Comparison of ENCODE assay signal across 30 mouse cellular contexts in genomic region chr9:27006866-27007265, GRCm38 (mm10). TPM values are rescaled to one million over a fixed set of nuclear protein-coding genes. Genes with fewer than 3 reads are reported as not detected.
DNase-seq lines count a peak whose midpoint lies in the region; ATAC-seq and TF ChIP-seq lines count a peak whose summit lies in the region.
"Had no signal": no experiment of that assay in that cellular context is flagged by ENCODE, and none has a peak within 500 bp of the region (broad histone marks: within the 10 kb centered on the region; RNA-seq: fewer than 3 reads in every experiment).

No protein-coding gene starts in this region.

- no peak overlapping the region for H3K9ac ChIP-seq in heart, adult 2 months (ENCODE audit: low read depth, low read length)
- no peak overlapping the region for H3K9ac ChIP-seq in heart, embryonic 12.5 days
- H3K9ac ChIP-seq in neural tube, embryonic 14.5 days (replicated peaks; ENCODE audit: low read depth, low read length): no peak overlapping the region
- H3K9ac ChIP-seq in neural tube, embryonic 15.5 days (replicated peaks): no peak overlapping the region
- H3K9ac ChIP-seq: forebrain, postnatal 0 days; heart, embryonic 13.5 days; intestine, embryonic 15.5 days; limb, embryonic 13.5 days; liver, embryonic 13.5 days; lung, embryonic 15.5 days; midbrain, embryonic 12.5 days; neural tube, embryonic 13.5 days; stomach, embryonic 15.5 days had no signal

- H3K4me3 ChIP-seq in heart, adult 2 months: no peak overlapping the region
- H3K4me3 ChIP-seq in heart, embryonic 12.5 days: no peak overlapping the region
- H3K4me3 ChIP-seq in layer of hippocampus, adult 2 months: no peak overlapping the region
- H3K4me3 ChIP-seq in neural tube, embryonic 14.5 days (ENCODE audit: low read depth, low read length): no peak overlapping the region
- no peak overlapping the region for H3K4me3 ChIP-seq in neural tube, embryonic 15.5 days (replicated peaks)
- no peak overlapping the region for H3K4me3 ChIP-seq in thymus, adult 2 months (ENCODE audit: control insufficient read depth, insufficient read depth, low read length)
- H3K4me3 ChIP-seq: heart, embryonic 13.5 days; intestine, embryonic 15.5 days; limb, embryonic 13.5 days; liver, embryonic 13.5 days; lung, embryonic 15.5 days; midbrain, embryonic 12.5 days; neural tube, embryonic 13.5 days; stomach, embryonic 15.5 days had no signal

- no peaks in the 10 kb centered on the region for H3K9me3 ChIP-seq in heart, embryonic 12.5 days (replicated peaks)
- no peaks in the 10 kb centered on the region for H3K9me3 ChIP-seq in neural tube, embryonic 14.5 days (ENCODE audit: control insufficient read depth, low read length)
- no peaks in the 10 kb centered on the region for H3K9me3 ChIP-seq in neural tube, embryonic 15.5 days (replicated peaks)
- H3K9me3 ChIP-seq: heart, embryonic 13.5 days; intestine, embryonic 15.5 days; limb, embryonic 13.5 days; liver, embryonic 13.5 days; lung, embryonic 15.5 days; midbrain, embryonic 12.5 days; neural tube, embryonic 13.5 days; stomach, embryonic 15.5 days had no signal

- no peaks in the 10 kb centered on the region for H3K27me3 ChIP-seq in heart, adult 2 months (ENCODE audit: control insufficient read depth, insufficient read depth, low read length)
- H3K27me3 ChIP-seq in heart, embryonic 12.5 days (replicated peaks): no peaks in the 10 kb centered on the region
- no peaks in the 10 kb centered on the region for H3K27me3 ChIP-seq in neural tube, embryonic 14.5 days (ENCODE audit: control insufficient read depth, insufficient read depth, low read length)
- H3K27me3 ChIP-seq in neural tube, embryonic 15.5 days (replicated peaks): no peaks in the 10 kb centered on the region
- no peaks in the 10 kb centered on the region for H3K27me3 ChIP-seq in thymus, adult 2 months (ENCODE audit: control insufficient read depth, insufficient read depth, low read length)
- H3K27me3 ChIP-seq: heart, embryonic 13.5 days; intestine, embryonic 15.5 days; limb, embryonic 13.5 days; liver, embryonic 13.5 days; lung, embryonic 15.5 days; midbrain, embryonic 12.5 days; neural tube, embryonic 13.5 days; stomach, embryonic 15.5 days had no signal

- no peaks in the 10 kb centered on the region for H3K36me3 ChIP-seq in heart, adult 2 months (ENCODE audit: control insufficient read depth, insufficient read depth, low read length)
- peaks cover 88% of the 10 kb centered on the region for H3K36me3 ChIP-seq in heart, embryonic 12.5 days
- peaks cover 61% of the 10 kb centered on the region for H3K36me3 ChIP-seq in neural tube, embryonic 14.5 days (ENCODE audit: control insufficient read depth, insufficient read depth, low read length)
- peaks cover 83% of the 10 kb centered on the region for H3K36me3 ChIP-seq in neural tube, embryonic 15.5 days
- peaks cover 76% of the 10 kb centered on the region for H3K36me3 ChIP-seq in thymus, adult 2 months (ENCODE audit: control insufficient read depth, insufficient read depth, low read length)

- no peaks in the 10 kb centered on the region for H3K79me2 ChIP-seq in heart, adult 2 months (replicated peaks; ENCODE audit: control insufficient read depth, insufficient read depth, low read length)

- TF ChIP-seq CTCF in heart, adult 2 months (IDR thresholded peaks at IDR 0.05): 0 out of 2 replicates have a peak, but pooled peaks have one; percentile 13
- peak; percentile 29; the same call in 1 of the 2 replicates for TF ChIP-seq CTCF in layer of hippocampus, adult 2 months (conservative IDR thresholded peaks at IDR 0.05)
- TF ChIP-seq CTCF in thymus, adult 2 months (IDR thresholded peaks at IDR 0.05; ENCODE audit: borderline replicate concordance, control insufficient read depth, extremely low read depth, insufficient read depth, low read length, poor library complexity): no peak

- no peaks in the 10 kb centered on the region for H3K4me1 ChIP-seq in heart, adult 2 months (ENCODE audit: control insufficient read depth, insufficient read depth, low read length)
- H3K4me1 ChIP-seq in heart, embryonic 12.5 days (replicated peaks): no peaks in the 10 kb centered on the region
- no peaks in the 10 kb centered on the region for H3K4me1 ChIP-seq in neural tube, embryonic 14.5 days (ENCODE audit: control insufficient read depth, insufficient read depth, low read length)
- H3K4me1 ChIP-seq in neural tube, embryonic 15.5 days: 0 out of 2 replicates have a peak, but pooled peaks cover under 1% of the 10 kb centered on the region
- H3K4me1 ChIP-seq in thymus, adult 2 months (replicated peaks; ENCODE audit: control insufficient read depth, insufficient read depth, low read length): no peaks in the 10 kb centered on the region
- H3K4me1 ChIP-seq: heart, embryonic 13.5 days; intestine, embryonic 15.5 days; limb, embryonic 13.5 days; liver, embryonic 13.5 days; lung, embryonic 15.5 days; midbrain, embryonic 12.5 days; stomach, embryonic 15.5 days had no signal

- TF ChIP-seq EP300 in heart, adult 2 months (IDR thresholded peaks at IDR 0.05; ENCODE audit: insufficient read depth, low read depth, low read length): no peak

- H3K27ac ChIP-seq in heart, adult 2 months: no peak overlapping the region
- H3K27ac ChIP-seq in heart, embryonic 12.5 days (ENCODE audit: poor library complexity, severe bottlenecking): no peak overlapping the region
- peak overlapping the region; percentile 91 for H3K27ac ChIP-seq in layer of hippocampus, adult 2 months
- no peak overlapping the region for H3K27ac ChIP-seq in neural tube, embryonic 14.5 days (ENCODE audit: low read depth, low read length)
- H3K27ac ChIP-seq in neural tube, embryonic 15.5 days (replicated peaks): no peak overlapping the region
- H3K27ac ChIP-seq in thymus, adult 2 months (ENCODE audit: control insufficient read depth, insufficient read depth, low read length): no peak overlapping the region
- H3K27ac ChIP-seq: heart, embryonic 13.5 days; intestine, embryonic 15.5 days; limb, embryonic 13.5 days; liver, embryonic 13.5 days; lung, embryonic 15.5 days; midbrain, embryonic 12.5 days; neural tube, embryonic 13.5 days; stomach, embryonic 15.5 days had no signal

- ATAC-seq in heart, embryonic 12.5 days (ENCODE audit: insufficient number of reproducible peaks, low FRiP score): no peak
- peak; percentile 35; the same call in 1 of the 2 replicates for ATAC-seq in neural tube, embryonic 14.5 days (ENCODE audit: low read depth)
- no peak for ATAC-seq in neural tube, embryonic 15.5 days (ENCODE audit: low FRiP score)
- ATAC-seq: activated CD4-positive, CD25-positive, alpha-beta regulatory T cell, adult 4 months; hindbrain, postnatal 0 days; intestine, embryonic 15.5 days had no signal

- H3K4me2 ChIP-seq in heart, embryonic 12.5 days: no peak overlapping the region
- no peak overlapping the region for H3K4me2 ChIP-seq in neural tube, embryonic 14.5 days (ENCODE audit: low read depth, low read length)
- H3K4me2 ChIP-seq in neural tube, embryonic 15.5 days: no peak overlapping the region
- H3K4me2 ChIP-seq: heart, embryonic 13.5 days; intestine, embryonic 15.5 days; limb, embryonic 13.5 days; liver, embryonic 13.5 days; lung, embryonic 15.5 days; midbrain, embryonic 12.5 days; neural tube, embryonic 13.5 days; stomach, embryonic 15.5 days had no signal

- no peak for TF ChIP-seq POLR2A in heart, adult 2 months (IDR thresholded peaks at IDR 0.05; ENCODE audit: insufficient read depth, low read depth, low read length)
- TF ChIP-seq POLR2A in thymus, adult 2 months (IDR thresholded peaks at IDR 0.05; ENCODE audit: control insufficient read depth, extremely low read depth, insufficient read depth, low read length, poor library complexity): no peak

- WGBS in heart, adult 2 months: 92% methylated on average over 5 of the region's 5 CpGs
- WGBS in heart, embryonic 12.5 days: 91% methylated on average over 5 of the region's 5 CpGs
- 94% methylated on average over 5 of the region's 5 CpGs for whole genome bisulfite sequencing in neural tube, embryonic 14.5 days
- 93% methylated on average over 5 of the region's 5 CpGs for WGBS in neural tube, embryonic 15.5 days
- 96% methylated on average over 5 of the region's 5 CpGs for WGBS in thymus, adult 2 months

- intact Hi-C loops in heart, adult 2 months (cut with DNase I): no loop called here

- no peak for DNase-seq in heart, adult 2 months
- no peak for DNase-seq in layer of hippocampus, adult 2 months (ENCODE audit: low spot score in 2 of 2)
- DNase-seq in layer of hippocampus, adult 8-10 months (ENCODE audit: low spot score in 2 of 2): no peak
- DNase-seq in thymus, adult 2 months: no peak
- DNase-seq: adrenal gland, adult 2 months; adrenal gland, postnatal 36 days; B cell, adult 2 months; cerebellum, adult 18-20 months; gastrocnemius, postnatal 10 days; heart, postnatal 10 days; kidney, adult 9 months; kidney, postnatal 14 days; liver, embryonic 13.5 days; lung, postnatal 36 days; retina, postnatal 1 day; right cerebral cortex, postnatal 25 days; thymus, postnatal 25 days had no signal

RNA-seq across cellular contexts. Expression of gene Thyn1, which starts 7.4 kb away (rescaled TPM):
- 10 to 100 TPM; 23.8 to 25.4 TPM for total RNA-seq in heart, adult 2 months (2021)
- polyA plus RNA-seq in heart, adult 2 months (2012; rRNA removed): 7.6 and 15.1 TPM in 2 replicates
- polyA plus RNA-seq in heart, embryonic 12.5 days (2016; fragmentation: Nextera tagmentation; extraction: Ambion mirVana): 105 and 106 TPM in 2 replicates
- 100 to 1,000 TPM in 1 of 2 experiments, 10 to 100 TPM in 1; 98.7 to 107 TPM for total RNA-seq in layer of hippocampus, adult 2 months (2021)
- 10 to 100 TPM; 84.4 to 97.1 (median 94.3) TPM for total RNA-seq in layer of hippocampus, adult 8-10 months (2022)
- polyA plus RNA-seq in neural tube, embryonic 14.5 days (2014; fragmentation: Nextera tagmentation; extraction: Ambion mirVana): 136 and 145 TPM in 2 replicates
- polyA plus RNA-seq in neural tube, embryonic 15.5 days (2015; fragmentation: Nextera tagmentation; extraction: Ambion mirVana): 140 and 148 TPM in 2 replicates
- polyA plus RNA-seq in thymus, adult 2 months (2012; rRNA removed): 9.4 and 9.8 TPM in 2 replicates

RNA-seq across cellular contexts. Expression of gene Acad8, which starts 7.5 kb away (rescaled TPM):
- 10 to 100 TPM; 51.6 to 56.3 TPM for total RNA-seq in heart, adult 2 months (2021)
- polyA plus RNA-seq in heart, adult 2 months (2012; rRNA removed): 32.0 and 57.6 TPM in 2 replicates
- 39.7 and 40.1 TPM in 2 replicates for polyA plus RNA-seq in heart, embryonic 12.5 days (2016; fragmentation: Nextera tagmentation; extraction: Ambion mirVana)
- total RNA-seq in layer of hippocampus, adult 2 months (2021): 10 to 100 TPM; 37.6 to 40.7 TPM
- total RNA-seq in layer of hippocampus, adult 8-10 months (2022): 10 to 100 TPM; 33.4 to 46.6 (median 39.7) TPM
- 27.4 and 30.9 TPM in 2 replicates for polyA plus RNA-seq in neural tube, embryonic 14.5 days (2014; fragmentation: Nextera tagmentation; extraction: Ambion mirVana)
- 30.7 and 33.5 TPM in 2 replicates for polyA plus RNA-seq in neural tube, embryonic 15.5 days (2015; fragmentation: Nextera tagmentation; extraction: Ambion mirVana)
- polyA plus RNA-seq in thymus, adult 2 months (2012; rRNA removed): 14.5 and 21.5 TPM in 2 replicates

RNA-seq across cellular contexts. Expression of gene Vps26b, which starts 23.0 kb away (rescaled TPM):
- 10 to 100 TPM; 26.7 to 27.3 TPM for total RNA-seq in heart, adult 2 months (2021)
- 16.9 and 26.7 TPM in 2 replicates for polyA plus RNA-seq in heart, adult 2 months (2012; rRNA removed)
- polyA plus RNA-seq in heart, embryonic 12.5 days (2016; fragmentation: Nextera tagmentation; extraction: Ambion mirVana): 26.7 and 29.6 TPM in 2 replicates
- 100 to 1,000 TPM; 106 to 111 TPM for total RNA-seq in layer of hippocampus, adult 2 months (2021)
- total RNA-seq in layer of hippocampus, adult 8-10 months (2022): 100 to 1,000 TPM in 2 of 4 experiments, 10 to 100 TPM in 2; 93.9 to 110 (median 103) TPM
- polyA plus RNA-seq in neural tube, embryonic 14.5 days (2014; fragmentation: Nextera tagmentation; extraction: Ambion mirVana): 90.4 and 100 TPM in 2 replicates
- 80.2 and 80.3 TPM in 2 replicates for polyA plus RNA-seq in neural tube, embryonic 15.5 days (2015; fragmentation: Nextera tagmentation; extraction: Ambion mirVana)
- polyA plus RNA-seq in thymus, adult 2 months (2012; rRNA removed): 69.6 and 82.1 TPM in 2 replicates

RNA-seq across cellular contexts. Expression of gene Ncapd3, which starts 23.1 kb away (rescaled TPM):
- total RNA-seq in heart, adult 2 months (2021): 1 to 10 TPM; 8.5 to 9.0 TPM
- 10.0 and 14.5 TPM in 2 replicates for polyA plus RNA-seq in heart, adult 2 months (2012; rRNA removed)
- 23.2 and 26.1 TPM in 2 replicates for polyA plus RNA-seq in heart, embryonic 12.5 days (2016; fragmentation: Nextera tagmentation; extraction: Ambion mirVana)
- total RNA-seq in layer of hippocampus, adult 2 months (2021): 10 to 100 TPM; 18.8 to 19.6 TPM
- 10 to 100 TPM; 17.8 to 22.9 (median 21.7) TPM for total RNA-seq in layer of hippocampus, adult 8-10 months (2022)
- 16.7 and 18.4 TPM in 2 replicates for polyA plus RNA-seq in neural tube, embryonic 14.5 days (2014; fragmentation: Nextera tagmentation; extraction: Ambion mirVana)
- polyA plus RNA-seq in neural tube, embryonic 15.5 days (2015; fragmentation: Nextera tagmentation; extraction: Ambion mirVana): 12.6 and 16.7 TPM in 2 replicates
- 75.5 and 82.4 TPM in 2 replicates for polyA plus RNA-seq in thymus, adult 2 months (2012; rRNA removed)
